Mouse (Mus musculus) gastrocnemius, postnatal 4 days (tissue): ENCODE results near the gene Klri1. TPM values are rescaled to one million over a fixed set of nuclear protein-coding genes. Genes with fewer than 3 reads are reported as not detected.
"Not testable (repeated sequence)": the region's sequence is repeated elsewhere in the genome, so short reads cannot be mapped to it uniquely, and the experiment has no call there.

Experiments
- DNase-seq, 2 experiments: peaks; one replicate each; pipeline ENCODE4 v3.0.0; 2021 to 2022; ENCODE audit warnings: low spot score in 2 of 2, mixed read lengths in 2 of 2
- long read RNA-seq, 2 experiments: library from polyadenylated mRNA; stranded (forward); transcript quantifications; one replicate each; pipeline ENCODE4 v2.0.0; 2021
- microRNA-seq: library from miRNA; unstranded; fragments of <30 nt; microRNA quantifications from one replicate; pipeline ENCODE4 v1.2.0, GENCODE M21; 2021
- total RNA-seq, 2 experiments: library from RNA; stranded (reverse); gene quantifications; 2 replicates each; pipeline ENCODE4 v1.2.3; 2021

The Klri1 gene
- total RNA-seq: not detected
- long read RNA-seq, experiment 1: 0 reads
- long read RNA-seq, experiment 2: 0 reads

DNA sequence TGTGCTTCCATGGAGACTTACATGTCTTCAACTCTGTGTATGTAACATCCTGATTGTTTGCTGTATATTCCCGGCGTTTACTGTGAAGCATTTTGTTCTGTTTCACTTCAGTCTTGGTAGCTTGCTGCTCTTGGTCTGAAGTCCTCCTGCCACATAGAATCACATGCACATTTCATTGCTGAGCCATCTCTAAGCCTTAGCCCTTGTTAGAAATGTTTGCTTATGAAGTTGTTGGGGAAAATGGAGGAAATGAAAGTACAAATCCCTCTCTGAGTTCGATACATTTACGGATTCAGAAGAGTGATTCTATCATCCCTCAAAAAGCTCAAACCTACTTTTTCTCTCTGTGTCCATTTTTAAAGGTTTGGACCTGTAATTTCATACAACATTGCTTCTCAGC, at the start of gene Klri1:
Klri1 (minus strand) TSS at position 101 of the 400 bp plus-strand sequence.
- no peak for DNase-seq

- no peak for DNase-seq
Observed at GRCm38 (mm10) chr6:129747654-129748032, 30.7 kb upstream of the Klri1 start.

- DNase-seq: no peak
Observed at GRCm38 (mm10) chr6:129747016-129747653, 30.2 kb upstream of the Klri1 start.

GRCm38 (mm10) chr6:129746151-129746550, 29.2 kb upstream of the Klri1 start:
- no peak for DNase-seq

GRCm38 (mm10) chr6:129740069-129740721, 23.3 kb upstream of the Klri1 start, which contains the start of gene Klri2:
Gene Klri2 (minus strand): TSS chr6:129740484.
- no peak for DNase-seq

- DNase-seq: no peak
Observed at GRCm38 (mm10) chr6:129736414-129736813, 19.5 kb upstream of the Klri1 start.

- no peak for DNase-seq
Observed at GRCm38 (mm10) chr6:129727237-129727636, 10.3 kb upstream of the Klri1 start.

- no peak for DNase-seq
Observed at GRCm38 (mm10) chr6:129721390-129721789, 4.5 kb upstream of the Klri1 start.

DNA sequence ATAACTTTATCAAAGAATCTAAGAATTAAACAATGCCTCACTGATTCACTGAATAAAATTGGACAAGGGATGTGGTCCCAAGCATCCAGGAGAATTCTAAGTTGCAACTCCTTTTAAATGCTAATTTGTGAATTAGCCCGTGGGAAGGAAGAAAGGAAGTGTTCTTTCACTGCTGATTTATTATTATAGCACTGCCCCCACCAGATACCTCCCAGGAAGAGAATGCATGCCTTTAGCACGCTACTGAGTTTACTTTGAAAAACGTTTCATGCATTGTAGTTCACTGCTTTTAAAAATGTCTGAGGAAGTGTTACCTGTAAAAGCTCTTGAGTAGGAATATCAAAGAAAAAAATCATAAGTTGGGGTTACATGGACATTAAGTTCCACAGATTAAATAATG, 3.6 kb upstream of the Klri1 start:
- DNase-seq: no peak

- DNase-seq: no peak
Observed at GRCm38 (mm10) chr6:129713566-129713965, 3.4 kb downstream of the Klri1 start.

- not testable (repeated sequence) for DNase-seq
Observed at GRCm38 (mm10) chr6:129691436-129691835, 25.5 kb downstream of the Klri1 start.

GRCm38 (mm10) chr6:129680379-129680778, 36.6 kb downstream of the Klri1 start:
- no peak for DNase-seq

DNA sequence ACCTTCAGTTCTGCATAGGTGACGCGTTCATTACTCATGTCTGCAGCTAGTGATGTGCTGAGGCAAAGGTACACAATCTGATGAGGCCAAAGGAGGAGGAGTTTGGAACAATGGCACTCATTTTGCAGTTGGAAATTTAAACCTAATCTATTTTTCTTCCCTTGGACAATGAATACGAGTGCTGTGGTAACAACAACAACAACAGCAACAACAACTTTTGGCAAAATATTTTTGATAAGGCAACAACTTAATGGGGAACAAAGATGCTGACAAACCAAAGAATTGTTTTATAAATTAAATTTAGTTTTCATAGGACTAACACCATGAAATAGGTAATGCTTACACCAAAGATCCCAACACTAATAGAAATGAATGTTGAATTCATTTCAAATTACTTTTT, 38.1 kb downstream of the Klri1 start, which contains the start of gene Klrc1:
Klrc1 (minus strand) TSS at position 101 of the 400 bp plus-strand sequence.
- DNase-seq: no peak

GRCm38 (mm10) chr6:129661301-129661700, 55.6 kb downstream of the Klri1 start:
- not testable (repeated sequence) for DNase-seq

DNA sequence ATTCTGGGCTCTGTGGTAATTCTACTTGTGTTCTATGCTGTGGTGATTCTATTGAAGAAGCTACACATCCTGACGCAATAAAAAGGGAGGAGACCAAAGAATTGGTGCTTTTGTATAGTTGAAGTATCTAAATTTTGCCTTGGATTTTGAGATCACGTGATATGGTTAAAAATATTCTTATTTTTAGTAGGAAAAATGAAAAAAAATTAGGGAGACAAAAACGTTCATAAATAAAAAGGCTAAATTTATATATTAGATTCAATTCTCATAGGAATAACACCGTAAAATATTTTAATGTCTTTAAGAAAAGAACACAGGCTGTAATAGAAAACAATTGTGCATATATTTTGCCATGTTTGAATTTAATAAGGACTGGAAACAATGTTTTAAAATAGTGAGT, 56.3 kb downstream of the Klri1 start, which contains the start of gene Klrc2:
Klrc2 (minus strand) TSS at position 101 of the 400 bp plus-strand sequence.
- DNase-seq: not testable (repeated sequence)

Small RNAs within 50 kb of the gene (microRNA-seq; reads per million reads assigned to microRNA genes)
- gene Mir680-1: not detected

Other genes with a start within 250 kb of the Klri1 start
- not detected for gene Olr1, start 210.0 kb downstream of the Klri1 start, total RNA-seq
- gene Tmem52b, start 204.6 kb downstream of the Klri1 start, total RNA-seq: not detected
- gene Gabarapl1, start 184.0 kb downstream of the Klri1 start, total RNA-seq: 10 to 100 TPM; 30.7 to 31.3 TPM
- not detected for gene Klre1, start 139.2 kb downstream of the Klri1 start, total RNA-seq
- gene Klrd1, start 125.3 kb downstream of the Klri1 start, total RNA-seq: not detected
- not detected for gene Klrk1, start 93.3 kb downstream of the Klri1 start, total RNA-seq
- not detected for gene Klrc3, start 73.8 kb downstream of the Klri1 start, total RNA-seq
- not detected for gene Klrc2, start 56.4 kb downstream of the Klri1 start, total RNA-seq
- gene Klrc1, start 38.2 kb downstream of the Klri1 start, total RNA-seq: not detected
- gene Klri2, start 23.4 kb upstream of the Klri1 start, total RNA-seq: not detected
- gene Gm156, start 67.1 kb upstream of the Klri1 start, total RNA-seq: not detected
- not detected for gene Gm17631, start 145.5 kb upstream of the Klri1 start, total RNA-seq
- gene Klra17, start 159.5 kb upstream of the Klri1 start, total RNA-seq: not detected
- not detected for gene Klra5, start 200.5 kb upstream of the Klri1 start, total RNA-seq